Mouse (Mus musculus): ENCODE data around the gene Alpl.

GRCm38 (mm10) chr4:137739151-137739923 is 56.8 kb downstream of the Alpl start:
- TF ChIP-seq CTCF (conservative IDR thresholded peaks at IDR 0.05; ENCODE audit: low read length) (no peak), POU5F1 (IDR thresholded peaks at IDR 0.05; ENCODE audit: borderline replicate concordance, low read length) (no peak)

Data from E14TG2a.4 (cell line).